Mouse (Mus musculus): ENCODE data around the gene Zpbp2.

DNA sequence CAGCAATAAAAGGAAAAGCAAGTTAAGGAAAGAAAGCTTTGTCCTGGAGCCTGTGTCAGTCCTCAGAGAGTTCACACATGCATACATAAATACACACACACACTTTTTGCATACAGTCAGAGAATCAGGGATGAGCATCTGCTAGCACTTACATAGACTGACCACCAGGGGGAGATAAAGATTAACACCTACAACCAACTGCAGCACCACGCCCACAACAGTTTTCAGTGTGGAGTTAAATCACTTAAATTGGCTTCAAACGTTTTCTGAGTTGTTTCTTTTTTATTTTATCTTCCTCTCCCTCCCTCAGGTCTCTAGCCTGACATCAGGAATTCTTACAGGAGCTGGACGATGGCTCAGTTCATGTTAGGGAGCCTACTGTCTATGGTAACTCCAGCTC is 55.9 kb downstream of the Zpbp2 start:
- no peak for TF ChIP-seq CTCF (IDR thresholded peaks at IDR 0.05; ENCODE audit: extremely low read depth, insufficient read length, insufficient replicate concordance, low read depth, low read length)
- no peak for TF ChIP-seq POLR2A (IDR thresholded peaks at IDR 0.05; ENCODE audit: low read depth, low read length)

Measured in small intestine, adult 2 months (tissue).